Mouse (Mus musculus): ENCODE measurements around the gene Enam. TPM values are rescaled to one million over a fixed set of nuclear protein-coding genes. Genes with fewer than 3 reads are reported as not detected.
"Not testable (repeated sequence)": the region's sequence is repeated elsewhere in the genome, so short reads cannot be mapped to it uniquely, and the experiment has no call there.

The Enam gene
- polyA plus RNA-seq, 1 experiment = not detected

- Histone ChIP-seq H3K4me3 (replicated peaks; ENCODE audit: control insufficient read depth, low read depth, low read length) (no peak overlapping the region), H3K4me1 (ENCODE audit: control insufficient read depth, insufficient read depth, low read length) (peaks cover 2% of the 10 kb centered on the region), H3K27ac (ENCODE audit: control insufficient read depth, insufficient read depth, low read depth, low read length, poor library complexity) (peak overlapping the region; percentile 51; the same call in 1 of the 2 replicates)
- TF ChIP-seq CTCF (IDR thresholded peaks at IDR 0.05; ENCODE audit: control insufficient read depth, insufficient read depth, low read length) (no peak), POLR2A (IDR thresholded peaks at IDR 0.05; ENCODE audit: borderline replicate concordance, control insufficient read depth, low read depth, low read length) (no peak)
- WGBS = 53% methylated on average over 1 of the region's 1 CpGs
Observed at GRCm38 (mm10) chr5:88508990-88509389, 21.2 kb downstream of the Enam start.

GRCm38 (mm10) chr5:88519232-88519631, 31.5 kb downstream of the Enam start:
- Histone ChIP-seq H3K27ac (ENCODE audit: control insufficient read depth, insufficient read depth, low read depth, low read length, poor library complexity) (no peak overlapping the region), H3K4me3 (replicated peaks; ENCODE audit: control insufficient read depth, low read depth, low read length) (no peak overlapping the region), H3K4me1 (ENCODE audit: control insufficient read depth, insufficient read depth, low read length) (no peaks in the 10 kb centered on the region)
- TF ChIP-seq CTCF (IDR thresholded peaks at IDR 0.05; ENCODE audit: control insufficient read depth, insufficient read depth, low read length) (no peak), POLR2A (IDR thresholded peaks at IDR 0.05; ENCODE audit: borderline replicate concordance, control insufficient read depth, low read depth, low read length) (no peak)
- 3% methylated on average over 2 of the region's 2 CpGs for WGBS

- no peaks in the 10 kb centered on the region for H3K4me1 ChIP-seq (ENCODE audit: control insufficient read depth, insufficient read depth, low read length)
- no peak within 1 kb of the TSS for H3K27ac ChIP-seq (ENCODE audit: control insufficient read depth, insufficient read depth, low read depth, low read length, poor library complexity)
- H3K4me3 ChIP-seq (replicated peaks; ENCODE audit: control insufficient read depth, low read depth, low read length) = no peak within 1 kb of the TSS
- 78% methylated on average over 3 of the region's 3 CpGs for WGBS
- no peak for TF ChIP-seq POLR2A (IDR thresholded peaks at IDR 0.05; ENCODE audit: borderline replicate concordance, control insufficient read depth, low read depth, low read length)
- no peak for TF ChIP-seq CTCF (IDR thresholded peaks at IDR 0.05; ENCODE audit: control insufficient read depth, insufficient read depth, low read length)
Observed at GRCm38 (mm10) chr5:88527657-88528056, 39.9 kb downstream of the Enam start, which contains the start of gene Jchain. TSS of gene Jchain (minus strand) at chr5:88527891.

GRCm38 (mm10) chr5:88530908-88531307, 43.1 kb downstream of the Enam start:
- TF ChIP-seq CTCF (IDR thresholded peaks at IDR 0.05; ENCODE audit: control insufficient read depth, insufficient read depth, low read length) (no peak), POLR2A (IDR thresholded peaks at IDR 0.05; ENCODE audit: borderline replicate concordance, control insufficient read depth, low read depth, low read length) (no peak)
- Histone ChIP-seq H3K4me3 (replicated peaks; ENCODE audit: control insufficient read depth, low read depth, low read length) (no peak overlapping the region), H3K4me1 (ENCODE audit: control insufficient read depth, insufficient read depth, low read length) (no peaks in the 10 kb centered on the region), H3K27ac (ENCODE audit: control insufficient read depth, insufficient read depth, low read depth, low read length, poor library complexity) (no peak overlapping the region)
- 63% methylated on average over 1 of the region's 1 CpGs for whole genome bisulfite sequencing

- no peak overlapping the region for H3K4me3 ChIP-seq (replicated peaks; ENCODE audit: control insufficient read depth, low read depth, low read length)
- TF ChIP-seq CTCF (IDR thresholded peaks at IDR 0.05; ENCODE audit: control insufficient read depth, insufficient read depth, low read length) (no peak), POLR2A (IDR thresholded peaks at IDR 0.05; ENCODE audit: borderline replicate concordance, control insufficient read depth, low read depth, low read length) (no peak)
- no peaks in the 10 kb centered on the region; the same call in 1 of the 2 replicates for H3K4me1 ChIP-seq (ENCODE audit: control insufficient read depth, insufficient read depth, low read length)
- 63% methylated on average over 3 of the region's 3 CpGs for WGBS
- no peak overlapping the region for H3K27ac ChIP-seq (ENCODE audit: control insufficient read depth, insufficient read depth, low read depth, low read length, poor library complexity)
Observed at GRCm38 (mm10) chr5:88534697-88535096, 46.9 kb downstream of the Enam start.

- Histone ChIP-seq H3K4me3 (replicated peaks; ENCODE audit: control insufficient read depth, low read depth, low read length) (no peak overlapping the region), H3K27ac (ENCODE audit: control insufficient read depth, insufficient read depth, low read depth, low read length, poor library complexity) (no peak overlapping the region), H3K4me1 (ENCODE audit: control insufficient read depth, insufficient read depth, low read length) (no peaks in the 10 kb centered on the region; the same call in 1 of the 2 replicates)
- TF ChIP-seq CTCF (IDR thresholded peaks at IDR 0.05; ENCODE audit: control insufficient read depth, insufficient read depth, low read length) = no peak
- TF ChIP-seq POLR2A (IDR thresholded peaks at IDR 0.05; ENCODE audit: borderline replicate concordance, control insufficient read depth, low read depth, low read length) = no peak
Observed at GRCm38 (mm10) chr5:88540845-88541244, 53.1 kb downstream of the Enam start.

GRCm38 (mm10) chr5:88542651-88543282, 55.0 kb downstream of the Enam start:
- H3K4me1 ChIP-seq (ENCODE audit: control insufficient read depth, insufficient read depth, low read length) = no peaks in the 10 kb centered on the region
- TF ChIP-seq POLR2A (IDR thresholded peaks at IDR 0.05; ENCODE audit: borderline replicate concordance, control insufficient read depth, low read depth, low read length) = no peak
- no peak for TF ChIP-seq CTCF (IDR thresholded peaks at IDR 0.05; ENCODE audit: control insufficient read depth, insufficient read depth, low read length)
- no peak overlapping the region for H3K4me3 ChIP-seq (replicated peaks; ENCODE audit: control insufficient read depth, low read depth, low read length)
- WGBS = 46% methylated on average over 5 of the region's 5 CpGs
- H3K27ac ChIP-seq (ENCODE audit: control insufficient read depth, insufficient read depth, low read depth, low read length, poor library complexity) = no peak overlapping the region

GRCm38 (mm10) chr5:88544411-88544810, 56.6 kb downstream of the Enam start:
- H3K4me3 ChIP-seq (replicated peaks; ENCODE audit: control insufficient read depth, low read depth, low read length); H3K27ac ChIP-seq (ENCODE audit: control insufficient read depth, insufficient read depth, low read depth, low read length, poor library complexity); H3K4me1 ChIP-seq (ENCODE audit: control insufficient read depth, insufficient read depth, low read length): not testable (repeated sequence)
- WGBS = 79% methylated on average over 1 of the region's 1 CpGs

- WGBS = 85% methylated on average over 7 of the region's 7 CpGs
- H3K27ac ChIP-seq (ENCODE audit: control insufficient read depth, insufficient read depth, low read depth, low read length, poor library complexity) = no peak overlapping the region
- TF ChIP-seq POLR2A (IDR thresholded peaks at IDR 0.05; ENCODE audit: borderline replicate concordance, control insufficient read depth, low read depth, low read length) (no peak), CTCF (IDR thresholded peaks at IDR 0.05; ENCODE audit: control insufficient read depth, insufficient read depth, low read length) (no peak)
Observed at GRCm38 (mm10) chr5:88545536-88545935, 57.8 kb downstream of the Enam start.

More at GRCm38 (mm10) chr5:88545536-88545935, 57.8 kb downstream of the Enam start:
- H3K4me3 ChIP-seq (replicated peaks; ENCODE audit: control insufficient read depth, low read depth, low read length) = no peak overlapping the region
- H3K4me1 ChIP-seq (ENCODE audit: control insufficient read depth, insufficient read depth, low read length) = no peaks in the 10 kb centered on the region
